ENCODE assay signal across 30 mouse cellular contexts in the genomic region with DNA sequence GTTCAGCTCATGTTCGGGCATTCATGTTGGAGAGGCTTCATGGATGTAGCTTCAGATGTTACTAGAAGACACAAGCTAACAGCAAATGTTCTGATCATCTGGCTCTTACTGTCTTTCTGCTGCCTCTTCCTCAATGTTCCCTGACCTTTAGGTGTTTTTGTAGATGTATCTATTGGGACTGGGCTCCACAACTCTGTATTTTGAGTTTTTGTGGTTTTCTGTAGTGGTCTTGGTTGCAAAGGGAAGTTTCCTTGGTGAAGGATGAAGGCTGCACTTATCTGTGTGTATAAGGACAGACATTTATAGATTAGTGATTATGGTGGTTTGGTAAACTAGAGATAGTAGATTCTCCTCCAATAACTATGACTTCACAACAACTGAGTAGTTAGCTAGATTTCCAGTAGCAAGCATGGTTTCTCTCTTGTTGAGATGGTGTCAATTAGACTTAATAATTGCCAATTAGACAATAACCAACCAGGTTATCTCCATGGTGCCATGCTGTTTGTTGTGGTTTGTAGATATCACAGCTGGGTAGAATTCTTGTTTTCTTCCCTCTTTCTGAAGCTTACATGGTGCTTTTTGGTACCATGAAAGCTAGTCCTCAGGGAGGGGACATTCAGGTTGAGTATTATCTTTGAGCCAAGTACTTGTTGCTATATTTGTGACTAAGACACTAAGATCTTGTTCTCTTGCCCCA. TPM values are rescaled to one million over a fixed set of nuclear protein-coding genes. Genes with fewer than 3 reads are reported as not detected.
DNase-seq lines count a peak whose midpoint lies in the region; ATAC-seq lines count a peak whose summit lies in the region.
"Had no signal": no experiment of that assay in that cellular context is flagged by ENCODE, and none has a peak within 500 bp of the region (broad histone marks: within the 10 kb centered on the region; RNA-seq: fewer than 3 reads in every experiment).

No protein-coding gene starts in this region.

- no peaks in the 10 kb centered on the region for H3K27me3 ChIP-seq in megakaryocyte, embryonic 14.5 days (replicated peaks)
- no peaks in the 10 kb centered on the region for H3K27me3 ChIP-seq in liver, embryonic 16.5 days (ENCODE audit: control insufficient read depth, insufficient read depth, low read depth, low read length)
- H3K27me3 ChIP-seq: embryonic facial prominence, embryonic 13.5 days; forebrain, embryonic 12.5 days; hindbrain, embryonic 12.5 days; intestine, embryonic 15.5 days; midbrain, embryonic 13.5 days; stomach, embryonic 15.5 days had no signal

- H3K4me3 ChIP-seq in megakaryocyte, embryonic 14.5 days (replicated peaks) = peak overlapping the region; percentile 14
- H3K4me3 ChIP-seq in liver, embryonic 16.5 days (ENCODE audit: low read depth, low read length) = no peak overlapping the region
- H3K4me3 ChIP-seq: embryonic facial prominence, embryonic 13.5 days; erythroblast, embryonic 14.5 days; forebrain, embryonic 12.5 days; hindbrain, embryonic 12.5 days; intestine, embryonic 15.5 days; midbrain, embryonic 13.5 days; stomach, embryonic 15.5 days had no signal

- peaks cover 88% of the 10 kb centered on the region for H3K4me1 ChIP-seq in megakaryocyte, embryonic 14.5 days
- peaks cover 27% of the 10 kb centered on the region for H3K4me1 ChIP-seq in liver, embryonic 16.5 days (ENCODE audit: control insufficient read depth, low read depth, low read length)
- H3K4me1 ChIP-seq: embryonic facial prominence, embryonic 13.5 days; hindbrain, embryonic 12.5 days had no signal

- H3K9ac ChIP-seq in liver, embryonic 16.5 days (ENCODE audit: low read depth, low read length) = no peak overlapping the region; the same call in 1 of the 2 replicates
- H3K9ac ChIP-seq: embryonic facial prominence, embryonic 13.5 days; forebrain, embryonic 12.5 days; forebrain, postnatal 0 days; hindbrain, embryonic 12.5 days; intestine, embryonic 15.5 days; lung, embryonic 14.5 days; midbrain, embryonic 13.5 days; stomach, embryonic 15.5 days had no signal

- no peak for ATAC-seq in megakaryocyte, adult 5-6 weeks (ENCODE audit: poor library complexity, severe bottlenecking)
- ATAC-seq in erythroid progenitor cell, adult 5-6 weeks (replicated peaks; ENCODE audit: low FRiP score, poor library complexity, severe bottlenecking) = peak; percentile 37
- ATAC-seq in liver, embryonic 16.5 days (ENCODE audit: low read depth) = peak; percentile 60
- ATAC-seq in granulocyte monocyte progenitor cell, adult 5-6 weeks (replicated peaks; ENCODE audit: poor library complexity, severe bottlenecking) = no peak
- ATAC-seq: forebrain, postnatal 0 days; hindbrain, postnatal 0 days; intestine, embryonic 15.5 days; midbrain, embryonic 13.5 days had no signal

- no peaks in the 10 kb centered on the region for H3K9me3 ChIP-seq in megakaryocyte, embryonic 14.5 days
- no peaks in the 10 kb centered on the region for H3K9me3 ChIP-seq in liver, embryonic 16.5 days (replicated peaks; ENCODE audit: control insufficient read depth, low read length)
- H3K9me3 ChIP-seq: embryonic facial prominence, embryonic 13.5 days; forebrain, embryonic 12.5 days; hindbrain, embryonic 12.5 days; intestine, embryonic 15.5 days; midbrain, embryonic 13.5 days; stomach, embryonic 15.5 days had no signal

- 28% methylated on average over 1 of the region's 1 CpGs for WGBS in liver, embryonic 16.5 days (ENCODE audit: insufficient replicate concordance)

- 0 out of 2 replicates have a peak overlapping the region, but pooled peaks have one; percentile 42 for H3K27ac ChIP-seq in liver, embryonic 16.5 days (ENCODE audit: low read length)
- H3K27ac ChIP-seq: embryonic facial prominence, embryonic 13.5 days; forebrain, embryonic 12.5 days; hindbrain, embryonic 12.5 days; hindbrain, postnatal 0 days; intestine, embryonic 15.5 days; kidney, postnatal 0 days; midbrain, embryonic 13.5 days; stomach, embryonic 15.5 days had no signal

- H3K36me3 ChIP-seq in megakaryocyte, embryonic 14.5 days (replicated peaks; ENCODE audit: low read length) = peaks cover 32% of the 10 kb centered on the region
- no peaks in the 10 kb centered on the region for H3K36me3 ChIP-seq in liver, embryonic 16.5 days (ENCODE audit: control insufficient read depth, insufficient read depth)
- H3K36me3 ChIP-seq: embryonic facial prominence, embryonic 13.5 days; forebrain, embryonic 12.5 days; hindbrain, embryonic 12.5 days; intestine, embryonic 15.5 days; midbrain, embryonic 13.5 days; stomach, embryonic 15.5 days had no signal

- no peak for DNase-seq in adipocyte (ENCODE audit: low spot score)
- no peak for DNase-seq in urinary bladder, postnatal 4 days (ENCODE audit: low spot score in 2 of 2)
- DNase-seq: adrenal gland, postnatal 10 days; B cell, adult 2 months; cerebellum, adult 11-12 months; cerebellum, adult 9-11 months; forebrain, postnatal 0 days; gastrocnemius, postnatal 10 days; heart, adult 11 months; heart, postnatal 36 days; kidney, adult 2 months; layer of hippocampus, postnatal 36 days; left cerebral cortex, postnatal 4 days; lung, embryonic 14.5 days; right cerebral cortex, postnatal 14 days had no signal

- H3K4me2 ChIP-seq in liver, embryonic 16.5 days (ENCODE audit: low read depth, low read length) = peak overlapping the region; percentile 14; the same call in 1 of the 2 replicates
- H3K4me2 ChIP-seq: embryonic facial prominence, embryonic 13.5 days; forebrain, embryonic 12.5 days; heart, embryonic 11.5 days; hindbrain, embryonic 12.5 days; intestine, embryonic 15.5 days; lung, embryonic 14.5 days; midbrain, embryonic 13.5 days; stomach, embryonic 15.5 days had no signal

RNA-seq across cellular contexts. Expression of gene Itgb1, which starts 11.4 kb away (rescaled TPM):
- polyA plus RNA-seq in megakaryocyte, embryonic 14.5 days (2012; ENCODE audit: insufficient read depth, low replicate concordance) = 47.5 and 54.1 TPM in 2 replicates
- total RNA-seq in megakaryocyte, adult 5-6 weeks (2015) = 87.8 and 94.6 TPM in 2 replicates
- total RNA-seq in megakaryocyte, adult 5-6 weeks (2017) = 162 and 167 TPM in 2 replicates
- total RNA-seq in erythroid progenitor cell, adult 5-6 weeks (2015; ENCODE audit: low replicate concordance) = 81.3 and 84.0 TPM in 2 replicates
- total RNA-seq in erythroid progenitor cell, adult 5-6 weeks (2017; ENCODE audit: low replicate concordance) = 111 and 145 TPM in 2 replicates
- polyA plus RNA-seq in liver, embryonic 16.5 days (2015; fragmentation: Nextera tagmentation; extraction: Ambion mirVana) = 66.5 and 71.7 TPM in 2 replicates
- total RNA-seq in granulocyte monocyte progenitor cell, adult 5-6 weeks (2014; fragmentation: Nextera tagmentation) = 56.3 and 74.5 TPM in 2 replicates
- 164 and 176 TPM in 2 replicates for total RNA-seq in granulocyte monocyte progenitor cell, adult 5-6 weeks (2017)

Comparison
In these comparisons a context has a peak if more than half of its experiments do, and no peak if none do; other contexts are left out.
1. ATAC-seq: peak in erythroid progenitor cell, adult 5-6 weeks (single experiment) and liver, embryonic 16.5 days (single experiment); none in megakaryocyte, adult 5-6 weeks (single experiment) and granulocyte monocyte progenitor cell, adult 5-6 weeks (single experiment).